Mouse (Mus musculus) bone marrow macrophage, adult 2 months (primary cell): ENCODE measurements around the gene Kctd11. TPM values are rescaled to one million over a fixed set of nuclear protein-coding genes. Genes with fewer than 3 reads are reported as not detected.

ENCODE experiments used
- H3K27ac ChIP-seq: 2 replicates; pipeline ENCODE4 v1.5.1; 2012; ENCODE audit warnings: low read depth, low read length; ENCODE audit not compliant: insufficient read depth
- H3K4me1 ChIP-seq: 2 replicates; pipeline ENCODE4 v1.6.1; 2012; ENCODE audit warnings: low read length; ENCODE audit not compliant: control insufficient read depth, insufficient read depth
- H3K4me3 ChIP-seq: 2 replicates; pipeline ENCODE4 v1.5.1; 2012; ENCODE audit warnings: mild to moderate bottlenecking, low read length, moderate library complexity; ENCODE audit not compliant: insufficient read depth
- CTCF ChIP-seq: IDR thresholded peaks from 2 replicates; pipeline ENCODE4 v1.5.1; 2012; ENCODE audit warnings: low read depth, mild to moderate bottlenecking, low read length, moderate library complexity
- POLR2A ChIP-seq: IDR thresholded peaks from 2 replicates; pipeline ENCODE4 v1.6.1; 2012; ENCODE audit warnings: mild to moderate bottlenecking, low read depth, low read length, borderline replicate concordance
- polyA plus RNA-seq: library from polyadenylated mRNA; stranded (reverse); fragments of >200 nt; gene quantifications from 2 replicates; pipeline ENCODE4 v1.2.4, GENCODE M21; 2012; ENCODE audit not compliant: missing spikeins, insufficient read depth, insufficient read length

Kctd11 gene
- polyA plus RNA-seq, 1 experiment: 7.1 TPM

- no peak overlapping the region; the same call in 1 of the 2 replicates for H3K4me3 ChIP-seq
- TF ChIP-seq CTCF (no peak), POLR2A (no peak)
- peak overlapping the region; percentile 65 for H3K27ac ChIP-seq
These were observed 32.1 kb downstream of the Kctd11 start for GRCm38 (mm10) chr11:69849128-69849527.

DNA sequence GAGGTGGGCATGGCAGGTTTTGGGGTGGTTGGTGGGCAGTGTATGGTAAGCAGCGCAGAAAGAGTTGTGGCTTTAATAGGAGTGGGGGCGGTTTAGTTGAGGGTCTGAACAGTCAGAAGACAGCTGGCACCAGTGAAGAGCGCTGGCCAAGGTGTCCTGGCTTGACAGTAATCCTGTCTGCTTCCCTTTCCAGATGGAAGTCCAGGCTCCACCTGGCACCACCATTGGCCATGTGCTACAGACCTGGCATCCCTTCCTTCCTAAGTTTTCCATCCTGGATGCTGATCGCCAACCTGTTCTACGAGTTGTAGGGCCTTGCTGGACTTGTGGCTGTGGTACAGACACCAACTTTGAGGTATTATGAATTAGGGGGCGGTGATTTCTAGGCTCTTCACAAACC is 33.2 kb downstream of the Kctd11 start:
- TF ChIP-seq POLR2A (no peak), CTCF (no peak)
- Histone ChIP-seq H3K4me3 (no peak overlapping the region), H3K4me1 (peaks cover 31% of the 10 kb centered on the region)

More at GRCm38 (mm10) chr11:69849128-69849527, 32.1 kb downstream of the Kctd11 start:
- H3K4me1 ChIP-seq: peaks cover 27% of the 10 kb centered on the region

DNA sequence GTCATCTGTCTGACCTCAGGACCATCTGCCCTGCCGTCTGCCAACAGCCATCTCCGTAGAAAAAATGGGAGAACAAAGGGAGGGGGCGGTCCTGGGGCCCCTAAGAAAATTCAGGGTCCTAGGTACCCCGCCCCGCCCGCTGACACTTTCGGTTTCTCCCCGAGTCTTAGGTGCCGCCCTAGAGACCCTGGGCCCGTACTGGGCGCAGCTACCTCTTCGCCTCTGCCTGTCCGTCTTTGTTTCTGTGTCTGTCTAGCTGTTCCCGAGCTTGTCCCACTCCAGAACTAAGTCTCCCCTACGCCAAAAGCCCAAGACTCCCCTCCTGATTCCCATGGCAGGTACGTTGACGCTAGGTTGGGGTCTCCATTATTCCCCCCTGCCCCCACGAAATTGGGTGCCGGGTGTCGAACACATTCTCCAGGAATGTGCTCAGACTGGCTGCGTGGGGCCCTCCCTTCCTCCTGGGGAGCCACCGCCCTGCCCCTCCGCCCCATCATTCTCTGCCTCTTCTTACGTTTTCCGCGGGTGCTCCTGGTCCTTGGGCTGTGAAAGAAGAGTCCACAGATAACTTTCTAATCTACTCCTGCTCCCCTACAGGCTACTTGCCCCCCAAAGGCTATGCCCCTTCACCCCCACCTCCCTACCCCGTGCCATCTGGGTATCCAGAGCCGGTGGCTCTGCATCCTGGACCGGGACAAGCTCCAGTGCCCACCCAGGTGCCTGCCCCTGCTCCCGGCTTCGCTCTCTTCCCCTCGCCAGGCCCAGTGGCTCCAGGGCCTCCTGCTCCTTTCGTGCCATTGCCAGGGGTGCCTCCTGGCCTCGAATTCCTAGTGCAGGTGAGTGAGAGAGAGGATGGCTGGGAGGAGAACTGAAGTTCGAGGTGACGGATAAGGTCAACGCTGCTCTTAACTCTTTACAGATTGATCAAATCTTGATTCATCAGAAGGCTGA is 34.2 kb downstream of the Kctd11 start:
- H3K27ac ChIP-seq: no peak overlapping the region
- TF ChIP-seq POLR2A (no peak), CTCF (no peak)
- H3K4me1 ChIP-seq: peaks cover 35% of the 10 kb centered on the region
- peak overlapping the region; percentile 69 for H3K4me3 ChIP-seq

More for the DNA sequence above, 33.2 kb downstream of the Kctd11 start:
- H3K27ac ChIP-seq: no peak overlapping the region

DNA sequence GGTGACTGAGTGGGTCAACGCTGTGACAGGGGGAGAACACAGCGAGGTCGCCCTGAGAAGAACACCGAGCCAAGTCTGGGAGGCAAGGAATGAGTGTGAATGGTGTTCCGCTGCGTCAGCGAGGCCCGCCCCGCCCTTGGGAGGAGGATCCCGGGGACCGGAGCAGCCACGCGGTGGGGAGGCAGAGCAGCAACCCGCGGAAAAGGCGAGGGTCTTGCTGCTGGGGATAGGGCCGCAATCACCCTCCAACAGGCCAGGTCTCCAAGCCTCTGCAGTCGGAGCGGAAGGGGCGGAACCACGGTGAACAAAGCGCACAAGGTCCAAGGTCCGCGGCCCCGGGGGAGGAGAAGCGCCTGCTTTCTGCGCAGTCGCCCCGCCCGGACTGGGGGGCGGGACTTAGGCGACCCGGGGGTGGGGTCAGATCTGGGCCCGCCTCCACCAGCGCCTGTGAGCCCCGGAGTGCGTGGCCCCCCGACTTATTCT is 35.0 kb downstream of the Kctd11 start, which contains the start of gene Plscr3:
Gene Plscr3, plus strand, starts transcription at position 179 of the 483 bp plus-strand sequence.
- peaks cover 35% of the 10 kb centered on the region for H3K4me1 ChIP-seq

DNA sequence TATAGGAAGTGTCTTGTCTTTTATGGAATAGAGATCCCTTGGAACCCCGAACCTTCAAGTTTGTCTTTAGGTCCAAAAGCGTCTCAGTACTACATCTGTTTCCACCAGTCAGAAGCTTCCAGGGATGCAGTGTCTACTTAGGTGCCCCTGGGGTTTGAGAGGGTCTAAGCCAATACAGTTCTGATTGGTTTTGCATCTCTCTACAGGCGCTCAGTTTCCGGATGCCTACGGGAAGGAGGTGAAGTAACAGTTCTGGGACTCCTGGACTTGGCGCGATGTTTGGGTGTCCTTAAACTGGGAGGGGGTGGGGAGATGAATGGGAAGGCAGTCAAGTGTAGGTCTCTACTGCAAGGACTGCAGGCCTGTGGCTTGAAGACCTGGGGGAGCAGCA is 42.5 kb downstream of the Kctd11 start:
- Histone ChIP-seq H3K27ac (peak overlapping the region; percentile 62), H3K4me1 (peaks cover 14% of the 10 kb centered on the region), H3K4me3 (peak overlapping the region; percentile 74)
- no peak for TF ChIP-seq CTCF
- no peak for TF ChIP-seq POLR2A

More for the DNA sequence above, 35.0 kb downstream of the Kctd11 start, which contains the start of gene Plscr3:
- TF ChIP-seq CTCF (no peak), POLR2A (no peak)
- Histone ChIP-seq H3K27ac (peak within 1 kb of the TSS; percentile 72), H3K4me3 (peak within 1 kb of the TSS; percentile 69)

GRCm38 (mm10) chr11:69837952-69838713 is 43.1 kb downstream of the Kctd11 start, which contains the start of gene Tmem256:
Tmem256 (plus strand) TSS chr11:69838514.
- Histone ChIP-seq H3K4me3 (peak within 1 kb of the TSS; percentile 74), H3K27ac (peak within 1 kb of the TSS; percentile 62), H3K4me1 (peaks cover 10% of the 10 kb centered on the region)
- TF ChIP-seq CTCF (no peak), POLR2A (no peak)

GRCm38 (mm10) chr11:69837604-69837951 is 43.6 kb downstream of the Kctd11 start, which contains the start of gene Nlgn2:
Nlgn2 (minus strand) TSS chr11:69837784.
- H3K4me3 ChIP-seq: peak within 1 kb of the TSS; percentile 74
- H3K27ac ChIP-seq: peak within 1 kb of the TSS; percentile 62
- H3K4me1 ChIP-seq: peaks cover 6% of the 10 kb centered on the region
- no peak for TF ChIP-seq CTCF
- no peak for TF ChIP-seq POLR2A

GRCm38 (mm10) chr11:69836703-69837576 is 44.3 kb downstream of the Kctd11 start:
- Histone ChIP-seq H3K27ac (no peak overlapping the region), H3K4me1 (peaks cover 5% of the 10 kb centered on the region; the same call in 1 of the 2 replicates), H3K4me3 (peak overlapping the region; percentile 60)
- TF ChIP-seq POLR2A: no peak
- TF ChIP-seq CTCF: no peak
